Mouse (Mus musculus): ENCODE data around the gene Scd3.
"Not testable (repeated sequence)": the region's sequence is repeated elsewhere in the genome, so short reads cannot be mapped to it uniquely, and the experiment has no call there.

Gene Scd3

DNA sequence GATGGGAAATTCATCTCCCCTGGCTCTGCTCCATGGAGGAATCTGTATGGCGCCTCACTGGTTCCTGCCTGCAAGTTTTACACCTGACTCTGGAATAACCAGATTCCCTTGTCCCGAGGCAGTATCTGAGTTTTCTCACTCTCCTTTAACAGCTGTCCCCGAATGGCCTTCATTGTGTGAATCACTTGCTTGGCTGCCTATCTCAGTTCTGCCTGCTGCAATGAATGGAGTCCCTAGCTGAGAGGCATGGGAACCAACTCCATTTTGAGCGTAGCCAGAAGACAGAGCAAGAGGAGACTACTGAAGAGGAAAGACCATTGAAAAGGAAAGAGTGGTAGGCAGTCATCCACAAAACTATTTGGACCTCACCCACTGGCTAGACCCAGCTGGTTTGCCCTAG lies 70.6 kb downstream of the Scd3 start:
- no peak for DNase-seq (ENCODE audit: low spot score in 2 of 2)

DNA sequence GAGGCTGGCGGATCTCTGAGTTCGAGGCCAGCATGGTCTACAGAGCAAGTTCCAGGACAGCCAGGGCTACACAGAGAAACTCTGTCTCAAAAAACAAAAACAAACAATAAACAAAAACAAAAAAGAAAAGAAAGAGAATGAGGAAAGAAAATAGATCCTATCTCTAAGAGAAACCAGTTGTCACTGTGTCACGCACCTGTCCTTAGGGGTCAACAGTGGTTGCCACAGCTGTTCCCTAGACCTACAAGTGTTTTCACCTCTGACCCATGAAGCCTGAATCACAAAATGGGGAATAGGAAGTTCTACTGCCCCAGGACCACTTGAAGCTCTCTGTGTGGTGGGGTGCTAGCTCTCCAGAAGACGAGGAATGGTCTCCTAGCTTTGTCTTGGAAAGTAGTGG lies 71.4 kb downstream of the Scd3 start:
- no peak for DNase-seq (ENCODE audit: low spot score in 2 of 2)

DNA sequence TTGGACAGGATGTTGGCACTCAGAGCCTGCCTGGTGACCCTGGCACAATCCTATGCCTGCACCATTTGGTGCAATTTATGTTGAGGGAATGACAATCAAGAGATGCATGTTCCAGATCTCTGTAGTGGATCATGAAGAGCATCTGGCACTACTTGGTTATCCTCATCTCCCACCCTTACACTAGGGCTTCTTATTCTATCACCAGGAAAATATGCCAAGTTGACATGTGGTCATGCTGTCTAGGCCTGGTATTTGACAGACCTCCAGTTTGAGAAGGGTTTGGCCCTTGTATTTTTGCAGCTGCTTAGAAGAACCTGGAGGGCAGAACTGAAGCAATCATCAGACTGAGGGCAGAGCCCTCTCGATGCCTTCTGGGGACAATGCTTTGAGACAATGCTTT lies 72.3 kb downstream of the Scd3 start:
- no peak for DNase-seq (ENCODE audit: low spot score in 2 of 2)

DNA sequence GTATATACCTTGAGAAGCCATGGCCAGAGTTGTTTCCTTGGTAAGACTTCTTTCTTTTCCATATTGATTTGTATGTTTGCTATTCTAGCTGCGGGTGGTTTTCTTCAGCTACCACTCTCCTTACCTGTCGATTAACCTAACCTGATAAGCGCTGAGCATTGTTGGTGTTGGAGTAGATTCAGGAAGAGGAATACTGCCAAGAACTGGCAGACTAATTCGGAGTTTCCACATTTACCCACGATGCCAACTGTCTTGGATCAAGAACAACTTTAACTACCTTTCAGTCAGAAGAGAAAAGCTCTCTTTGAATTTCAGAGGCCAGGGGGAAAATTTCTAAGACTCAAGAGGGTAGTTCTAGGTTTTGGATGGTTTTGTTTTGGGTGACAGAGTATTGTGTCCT lies 73.8 kb downstream of the Scd3 start:
- DNase-seq (ENCODE audit: low spot score in 2 of 2): no peak

DNA sequence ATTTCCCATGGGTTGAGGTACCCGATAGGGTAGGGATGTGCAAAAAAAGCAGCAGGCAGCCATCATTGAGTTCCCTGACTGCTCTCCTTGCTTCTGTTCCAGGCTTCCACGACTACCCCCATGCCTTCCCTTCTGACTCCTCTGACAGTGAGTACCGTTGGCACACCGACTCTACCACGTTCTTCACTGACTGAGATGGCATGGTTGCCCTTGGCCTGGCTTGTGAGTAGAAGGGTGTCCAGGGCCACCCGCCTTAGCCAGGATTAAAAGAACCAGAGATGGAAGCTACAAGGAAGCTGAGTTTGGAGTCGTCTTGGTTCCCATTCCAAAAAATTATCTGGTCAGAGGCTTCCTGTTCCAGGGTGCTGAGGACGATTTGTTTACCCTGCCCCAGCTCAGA lies 74.9 kb downstream of the Scd3 start:
- DNase-seq (ENCODE audit: low spot score in 2 of 2): no peak

DNA sequence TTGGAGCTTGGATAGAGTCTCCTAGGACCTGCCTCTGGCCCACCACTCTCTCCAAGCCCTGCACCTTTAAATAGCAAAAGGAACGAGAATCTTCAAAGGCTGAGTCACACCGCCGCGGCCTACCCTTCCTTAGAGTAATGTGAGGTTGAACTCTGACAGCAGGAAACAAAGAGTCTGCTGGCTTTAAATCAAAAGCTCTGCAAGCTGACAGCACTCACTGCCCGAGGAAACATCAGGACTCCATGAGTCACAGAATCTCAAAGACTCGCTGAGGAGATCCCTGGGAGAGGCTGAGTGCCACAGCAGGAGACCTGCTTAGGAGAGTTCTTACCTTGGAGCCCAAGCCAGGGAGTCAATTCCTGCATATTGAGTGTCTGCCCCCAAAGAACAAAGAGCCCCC lies 77.7 kb downstream of the Scd3 start:
- no peak for DNase-seq (ENCODE audit: low spot score in 2 of 2)

DNA sequence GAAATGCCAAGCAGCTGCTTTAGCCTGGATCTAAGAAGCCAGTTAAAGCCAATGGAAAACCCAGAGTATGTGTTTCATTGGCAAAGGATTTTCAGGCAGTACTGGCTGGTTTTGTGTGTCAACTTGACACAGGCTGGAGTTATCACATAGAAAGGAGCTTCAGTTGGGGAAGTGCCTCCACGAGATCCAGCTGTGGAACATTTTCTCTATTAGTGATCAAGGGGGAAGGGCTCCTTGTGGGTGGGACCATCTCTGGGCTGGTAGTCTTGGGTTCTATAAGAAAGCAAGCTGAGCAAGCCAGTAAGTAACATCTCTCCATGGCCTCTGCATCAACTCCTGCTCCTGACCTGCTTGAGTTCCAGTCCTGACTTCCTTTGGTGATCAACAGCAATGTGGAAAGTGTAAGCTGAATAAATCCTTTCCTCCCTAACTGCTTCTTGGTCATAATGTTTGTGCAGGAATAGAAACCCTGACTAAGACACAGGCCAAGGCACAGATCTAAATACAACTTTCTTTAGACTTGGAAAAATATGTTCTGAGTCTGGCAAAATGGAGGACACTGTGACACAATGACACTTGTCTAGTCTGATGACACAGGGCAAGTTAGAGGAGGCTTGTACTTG lies 78.9 kb downstream of the Scd3 start:
- DNase-seq (ENCODE audit: low spot score in 2 of 2): not testable (repeated sequence)

DNA sequence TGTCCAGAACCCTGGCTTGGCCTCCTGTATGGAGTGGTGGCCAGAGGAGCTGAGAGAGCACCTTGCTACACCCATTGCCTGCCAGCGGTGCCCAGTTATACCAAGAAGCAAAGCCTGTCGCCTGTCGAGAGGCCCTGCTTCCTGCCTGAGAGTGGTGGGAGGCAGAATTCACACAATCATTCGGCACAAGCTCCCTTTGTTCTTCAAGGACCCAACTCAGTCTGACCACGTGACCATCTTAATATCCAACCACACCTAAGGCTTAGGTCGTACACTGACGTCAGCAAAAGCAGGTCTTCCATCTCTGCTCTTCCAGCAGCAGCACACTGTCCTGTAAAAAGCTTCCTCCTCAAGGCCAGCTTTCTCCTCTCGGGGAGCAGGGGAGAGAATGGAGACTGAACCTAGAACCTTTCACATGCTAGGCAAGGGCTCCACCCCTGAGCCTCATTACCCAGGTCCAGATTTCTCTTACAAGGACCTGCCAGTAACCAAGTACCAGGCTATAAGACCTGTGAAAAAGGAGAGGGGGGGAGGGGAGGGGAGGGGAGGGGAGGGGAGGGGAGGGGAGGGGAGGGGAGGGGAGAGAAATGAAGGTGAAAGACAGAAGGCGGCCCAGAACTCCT lies 79.6 kb downstream of the Scd3 start:
- no peak for DNase-seq (ENCODE audit: low spot score in 2 of 2)

DNA sequence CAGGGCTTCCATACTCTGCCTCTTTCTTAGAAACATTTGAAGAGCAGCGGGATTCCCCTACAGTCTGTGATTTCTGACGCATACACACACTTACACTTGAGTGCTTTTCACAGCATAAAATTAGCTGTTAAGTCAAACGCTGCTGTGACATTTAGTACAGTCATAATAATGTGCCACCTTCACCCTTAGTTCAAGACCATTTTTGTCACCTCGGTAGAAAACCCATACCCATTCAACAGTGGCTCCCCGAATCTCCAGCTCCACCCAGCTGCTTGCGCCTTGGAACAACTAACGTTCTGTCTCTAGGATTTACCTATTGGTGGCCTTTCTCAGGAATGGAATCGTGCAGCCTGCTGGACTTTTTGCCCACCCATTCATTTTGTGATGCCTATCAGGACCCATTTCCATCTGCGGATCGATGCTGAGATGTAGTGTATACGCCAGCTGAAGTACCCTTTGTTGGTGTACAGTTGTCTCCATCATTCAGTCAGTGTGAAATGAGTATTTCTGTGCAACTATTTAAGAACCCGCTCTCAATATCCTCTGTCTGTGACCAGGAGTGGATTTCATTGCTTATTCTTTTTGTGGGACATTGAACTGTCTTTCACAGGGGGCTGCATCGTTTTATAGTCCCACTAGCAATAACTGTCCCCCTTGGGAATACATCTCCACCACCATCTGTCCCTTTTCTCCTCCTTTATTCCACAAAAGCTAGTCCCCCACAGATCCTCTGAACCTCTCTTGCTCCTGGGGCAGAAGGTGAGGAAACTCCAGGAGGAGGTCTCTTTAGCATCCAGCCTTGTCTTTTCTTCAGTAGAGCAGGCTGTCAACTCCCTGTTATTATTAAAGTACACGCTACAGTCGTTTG lies 80.3 kb downstream of the Scd3 start:
- DNase-seq (ENCODE audit: low spot score in 2 of 2): no peak

DNA sequence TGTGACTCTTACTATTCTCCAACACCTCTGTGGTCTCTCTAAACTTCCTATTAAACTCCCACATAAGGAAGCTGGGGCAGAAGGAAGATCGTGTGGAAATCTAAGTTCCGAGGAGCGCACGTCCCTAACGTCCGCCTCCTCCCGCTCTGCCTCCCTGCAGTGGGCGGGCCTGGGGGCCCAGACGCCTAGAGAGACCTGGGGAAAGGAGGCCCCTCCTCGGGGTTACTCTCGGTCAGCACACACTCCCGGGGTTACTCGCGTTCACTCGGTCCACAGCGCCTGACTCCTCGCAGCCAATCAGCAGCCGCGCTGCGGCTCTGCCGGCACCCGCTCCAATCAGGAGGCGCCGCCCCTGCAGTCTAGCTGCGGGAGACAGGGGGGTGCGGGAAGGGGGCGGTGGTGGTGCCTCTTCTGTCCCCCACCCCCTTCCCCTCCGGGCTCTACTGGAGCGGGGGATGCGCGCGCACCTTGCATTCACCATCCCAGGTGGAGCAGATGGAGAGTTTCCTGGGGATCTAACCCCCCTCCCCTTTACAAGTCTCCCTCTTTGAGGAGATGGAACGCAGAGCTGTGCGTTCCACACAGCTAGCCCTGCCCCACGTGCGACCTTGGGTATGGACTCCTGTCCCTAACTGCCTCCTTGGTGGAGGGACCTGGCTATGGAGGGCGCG lies 81.1 kb downstream of the Scd3 start:
- DNase-seq (ENCODE audit: low spot score in 2 of 2): peak; percentile 80 to 91

DNA sequence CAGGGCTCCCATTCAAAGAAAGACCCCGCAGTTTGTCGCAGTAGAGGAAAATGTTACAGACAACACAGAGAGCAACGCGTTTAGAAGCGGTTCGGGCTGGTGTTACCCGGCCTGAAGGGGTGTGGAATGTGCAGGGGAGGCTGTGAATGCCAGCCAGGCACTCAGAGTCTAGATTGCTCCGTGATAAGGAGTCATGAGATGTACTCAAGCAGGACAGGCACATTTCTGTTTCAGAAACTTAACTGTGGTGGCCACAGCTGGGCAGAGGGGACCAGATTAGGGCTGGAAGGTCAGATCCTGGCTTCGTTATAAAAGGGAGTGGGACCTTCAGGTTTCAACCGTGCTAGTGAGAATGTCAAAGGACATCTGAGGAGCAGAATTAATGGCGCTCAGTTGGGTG lies 81.7 kb downstream of the Scd3 start:
- DNase-seq (ENCODE audit: low spot score in 2 of 2): no peak

DNA sequence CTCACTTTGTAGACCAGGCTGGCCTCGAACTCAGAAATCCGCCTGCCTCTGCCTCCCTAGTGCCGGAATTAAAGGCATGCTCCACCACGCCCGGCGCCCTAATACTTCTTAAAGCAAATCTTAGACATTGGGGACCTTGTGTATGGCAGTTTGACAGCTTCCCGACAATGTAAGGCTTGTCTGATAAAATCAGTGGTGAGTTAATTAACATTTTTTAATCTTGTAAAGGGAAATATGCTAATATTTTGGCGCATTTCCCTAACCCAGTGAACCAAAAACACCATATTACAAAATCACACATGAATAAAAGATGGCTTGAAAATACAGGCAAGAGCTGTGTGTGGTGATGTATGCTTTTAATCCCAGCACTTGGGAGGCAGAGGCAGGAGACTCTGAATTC lies 82.5 kb downstream of the Scd3 start:
- no peak for DNase-seq (ENCODE audit: low spot score in 2 of 2)

DNA sequence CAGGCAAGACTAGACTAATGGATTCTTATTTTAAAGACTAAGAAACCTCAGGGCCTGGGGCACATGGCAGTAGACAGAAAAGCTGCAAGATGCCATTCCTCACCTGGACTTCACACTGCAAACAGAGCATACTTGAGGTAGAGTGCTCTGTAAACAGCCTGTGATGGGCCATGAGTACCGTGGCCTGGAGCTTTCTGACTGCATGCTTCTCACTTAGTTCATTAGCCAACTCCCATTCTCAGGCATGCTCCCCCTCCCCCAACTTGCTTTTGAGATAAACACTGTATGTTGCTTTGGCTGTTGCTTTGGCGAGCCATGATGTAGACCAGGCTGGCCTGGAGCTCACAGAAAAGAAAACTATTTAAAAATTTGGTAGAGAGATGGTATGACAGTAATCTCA lies 83.0 kb downstream of the Scd3 start:
- DNase-seq (ENCODE audit: low spot score in 2 of 2): no peak

DNA sequence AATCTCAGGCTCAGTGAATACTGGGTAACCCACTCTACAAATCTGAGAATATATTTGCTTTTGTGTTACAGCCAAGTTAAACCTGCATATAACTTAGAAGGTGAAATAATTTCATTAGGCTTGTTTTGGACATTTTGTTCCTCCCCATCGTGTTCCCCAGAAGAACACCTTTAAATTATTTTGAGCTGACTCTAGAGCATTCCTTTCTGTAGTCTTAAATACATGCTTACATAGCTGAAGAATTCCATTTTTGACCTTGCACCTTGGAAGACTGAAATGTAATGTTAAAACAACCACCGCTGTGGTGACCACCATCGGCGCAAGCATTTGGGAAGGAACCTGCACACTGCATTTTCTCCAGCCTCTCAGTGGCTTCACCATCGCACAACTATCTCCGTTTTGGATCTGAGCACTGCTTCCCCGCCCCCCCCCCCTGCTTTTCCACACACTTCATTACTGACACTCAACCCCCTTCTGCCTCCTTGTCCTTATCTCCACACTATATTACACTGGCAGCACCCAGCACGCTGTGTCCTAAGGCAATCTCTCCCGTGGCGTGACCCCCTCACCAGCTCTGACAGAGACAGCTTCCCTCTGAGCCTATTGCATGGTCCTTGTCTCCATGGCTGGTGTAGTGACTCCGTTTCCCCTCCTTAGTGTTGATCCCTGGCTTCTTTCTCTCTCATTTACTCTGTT lies 84.5 kb downstream of the Scd3 start:
- DNase-seq (ENCODE audit: low spot score in 2 of 2): no peak

DNA sequence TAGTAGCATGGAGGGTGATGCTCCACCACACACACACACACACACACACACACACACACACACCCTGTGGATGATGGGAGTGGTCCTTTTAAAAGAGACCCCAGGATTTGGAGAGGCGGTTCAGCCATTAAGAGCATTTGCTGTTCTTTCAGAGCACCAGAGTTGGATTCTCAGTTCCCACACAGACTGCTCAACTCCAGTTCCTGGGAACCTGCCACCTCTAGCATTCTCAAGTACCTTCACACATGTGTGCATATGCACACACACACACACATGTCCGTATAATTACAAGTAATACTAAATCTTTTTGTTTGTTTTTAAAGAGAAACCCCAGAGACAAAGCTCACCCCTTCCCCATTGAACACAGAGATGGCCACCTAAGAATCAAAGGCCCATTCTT lies 89.0 kb downstream of the Scd3 start:
- no peak for DNase-seq (ENCODE audit: low spot score in 2 of 2)

DNA sequence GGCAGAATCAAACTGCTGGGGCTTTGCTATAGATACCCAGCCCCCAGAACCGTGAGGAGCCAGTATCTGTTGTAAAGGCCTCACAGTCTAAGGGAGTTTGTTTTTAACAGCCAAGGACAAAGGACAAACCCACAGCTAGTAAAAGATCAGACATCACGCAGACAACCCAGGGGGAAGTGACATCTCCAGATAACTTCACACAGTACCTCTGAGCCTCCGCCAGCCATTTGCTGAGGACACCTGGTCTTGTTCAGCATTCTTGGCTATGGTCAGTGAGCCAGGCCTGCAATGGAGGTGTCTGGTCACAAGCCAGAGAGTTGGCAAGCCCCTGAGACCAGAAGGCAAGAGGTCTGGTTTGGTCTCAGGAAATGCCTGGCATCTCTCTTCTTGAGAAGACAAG lies 89.4 kb downstream of the Scd3 start:
- DNase-seq (ENCODE audit: low spot score in 2 of 2): peak in 1 of 2 experiments; percentile 38

DNA sequence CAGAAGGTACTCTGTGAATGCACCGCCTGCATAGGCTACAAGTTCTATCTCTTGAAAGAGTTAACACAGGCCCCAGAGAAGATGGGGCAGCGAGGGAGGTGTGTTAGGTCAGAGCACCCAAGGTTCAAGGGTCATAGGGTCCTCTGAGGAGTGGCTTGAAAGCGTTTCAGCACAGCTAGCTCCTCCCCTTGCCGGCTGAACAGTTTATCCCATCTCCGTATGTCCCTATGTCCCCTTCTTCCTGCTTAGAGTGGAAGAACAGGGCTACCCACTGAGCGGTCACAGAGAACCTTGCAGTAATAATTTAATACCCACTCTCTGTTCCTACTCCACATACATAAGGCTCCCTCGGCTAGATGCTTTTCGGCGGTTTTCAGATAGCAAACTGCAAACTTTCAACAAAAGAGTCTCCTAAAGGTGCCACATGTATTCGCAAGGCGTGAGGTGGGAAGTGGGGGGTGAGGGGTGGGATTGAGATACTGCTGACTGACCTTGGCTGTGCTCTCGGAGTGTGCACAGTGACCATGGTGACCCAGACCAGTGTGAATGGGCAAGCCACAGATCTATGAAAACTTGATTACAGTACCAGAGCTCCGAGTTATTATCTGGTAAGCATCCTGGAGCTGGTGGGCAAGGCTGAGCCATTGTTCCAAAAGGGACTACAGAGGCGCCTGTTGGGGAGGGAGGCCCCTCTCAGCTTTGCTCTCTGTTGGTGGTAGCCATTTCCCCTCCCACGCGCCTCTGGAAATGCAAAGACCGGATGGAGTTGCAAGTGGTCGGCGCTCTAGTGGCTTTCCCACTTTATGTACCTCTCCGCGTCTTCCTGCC lies 90.1 kb downstream of the Scd3 start, which contains the start of gene Scd2:
Scd2 (plus strand) TSS at position 734 of the 828 bp plus-strand sequence.
- no peak for DNase-seq (ENCODE audit: low spot score in 2 of 2)

All from cerebellum, postnatal 4 days (tissue).